Mouse (Mus musculus): ENCODE measurements around the gene Amh. TPM values are rescaled to one million over a fixed set of nuclear protein-coding genes. Genes with fewer than 3 reads are reported as not detected.

Gene Amh
- total RNA-seq, 2 experiments from 2014 or later = 0.41 to 0.45 TPM

DNA sequence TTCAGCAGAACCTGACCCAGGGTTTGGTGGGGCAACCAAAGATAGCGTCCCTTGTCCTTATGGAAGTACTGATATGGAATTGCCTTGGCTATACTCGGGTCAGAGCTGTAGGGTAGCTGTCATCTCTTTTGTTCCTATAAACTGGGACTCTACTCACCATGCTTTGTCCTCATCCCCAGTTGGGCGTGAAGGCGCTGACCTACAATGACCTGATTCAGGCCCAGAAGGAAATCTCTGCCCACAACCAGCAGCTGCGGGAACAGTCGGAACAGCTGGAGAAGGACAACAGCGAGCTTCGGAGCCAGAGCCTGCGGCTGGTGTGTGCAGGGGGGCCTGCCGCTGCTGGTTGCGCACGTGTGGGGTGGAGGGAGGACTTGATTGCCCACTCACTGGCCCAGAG, 20.2 kb upstream of the Amh start:
- intact Hi-C loops (cut with DNase I) = no loop called here
- DNase-seq = no peak

DNA sequence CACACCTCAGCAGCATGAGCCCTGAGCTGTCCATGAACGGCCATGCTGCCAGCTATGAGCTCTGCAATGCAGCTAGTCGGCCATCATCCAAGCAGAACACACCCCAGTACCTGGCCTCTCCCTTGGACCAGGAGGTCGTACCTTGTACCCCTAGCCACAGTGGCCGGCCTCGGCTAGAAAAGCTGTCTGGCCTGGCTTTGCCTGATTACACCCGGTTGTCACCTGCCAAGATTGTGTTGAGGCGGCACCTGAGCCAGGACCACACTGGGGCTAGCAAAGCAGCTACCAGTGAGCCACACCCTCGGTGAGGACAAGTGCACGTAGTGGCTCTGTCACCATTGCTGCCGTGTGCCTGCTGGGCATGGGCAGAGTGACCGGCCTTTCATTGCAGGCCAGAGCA, 19.1 kb upstream of the Amh start:
- intact Hi-C loops (cut with DNase I) = no loop called here
- no peak for DNase-seq

DNA sequence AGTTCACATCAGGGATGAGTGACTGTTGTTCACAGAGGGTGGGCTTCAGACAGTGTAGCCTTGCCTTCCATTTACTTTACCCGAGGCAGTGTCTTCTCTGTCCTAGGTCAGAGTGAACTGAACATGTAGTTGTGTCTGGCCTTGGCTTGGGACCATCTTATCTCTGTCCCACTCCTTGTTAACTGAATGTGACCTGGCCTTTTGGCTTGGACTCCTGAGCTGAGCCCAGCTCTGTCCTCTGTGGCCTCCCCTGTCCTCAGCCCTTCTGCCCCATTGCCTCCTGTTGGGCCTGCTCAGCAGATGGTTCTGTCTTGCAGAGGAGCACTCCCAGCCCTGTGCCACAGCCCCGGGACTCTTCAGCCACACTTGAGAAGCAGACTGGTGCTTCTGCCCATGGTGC, 17.5 kb upstream of the Amh start:
- intact Hi-C loops (cut with DNase I) = no loop called here
- peak; percentile 64 to 72 for DNase-seq

DNA sequence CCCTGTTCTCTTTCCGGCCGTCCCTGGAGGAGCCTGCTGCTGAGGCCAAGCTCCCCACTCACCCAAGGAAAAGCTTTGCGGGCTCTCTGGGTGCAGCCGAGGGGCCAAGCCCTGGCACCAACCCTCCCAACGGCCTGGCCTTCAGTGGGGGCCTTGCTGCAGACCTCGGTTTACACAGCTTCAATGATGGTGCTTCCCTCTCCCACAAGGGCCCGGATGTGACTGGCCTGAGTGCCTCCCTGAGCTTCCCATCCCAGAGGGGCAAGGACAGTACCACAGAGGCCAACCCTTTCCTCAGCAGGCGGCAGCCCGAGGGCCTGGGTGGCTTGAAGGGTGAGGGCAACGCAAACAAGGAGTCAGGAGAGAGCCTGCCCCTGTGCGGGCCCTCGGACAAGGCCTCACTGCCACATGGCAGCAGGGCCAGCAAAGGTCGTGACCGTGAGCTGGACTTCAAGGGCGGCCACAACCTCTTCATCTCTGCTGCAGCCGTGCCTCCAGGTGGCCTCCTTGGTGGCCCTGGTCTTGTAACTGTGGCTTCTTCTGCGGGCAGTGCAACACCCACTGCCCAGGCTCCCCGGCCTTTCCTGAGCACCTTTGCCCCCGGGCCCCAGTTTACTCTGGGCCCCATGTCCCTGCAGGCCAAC, 14.2 kb upstream of the Amh start:
- intact Hi-C loops (cut with DNase I) = no loop called here
- no peak for DNase-seq

DNA sequence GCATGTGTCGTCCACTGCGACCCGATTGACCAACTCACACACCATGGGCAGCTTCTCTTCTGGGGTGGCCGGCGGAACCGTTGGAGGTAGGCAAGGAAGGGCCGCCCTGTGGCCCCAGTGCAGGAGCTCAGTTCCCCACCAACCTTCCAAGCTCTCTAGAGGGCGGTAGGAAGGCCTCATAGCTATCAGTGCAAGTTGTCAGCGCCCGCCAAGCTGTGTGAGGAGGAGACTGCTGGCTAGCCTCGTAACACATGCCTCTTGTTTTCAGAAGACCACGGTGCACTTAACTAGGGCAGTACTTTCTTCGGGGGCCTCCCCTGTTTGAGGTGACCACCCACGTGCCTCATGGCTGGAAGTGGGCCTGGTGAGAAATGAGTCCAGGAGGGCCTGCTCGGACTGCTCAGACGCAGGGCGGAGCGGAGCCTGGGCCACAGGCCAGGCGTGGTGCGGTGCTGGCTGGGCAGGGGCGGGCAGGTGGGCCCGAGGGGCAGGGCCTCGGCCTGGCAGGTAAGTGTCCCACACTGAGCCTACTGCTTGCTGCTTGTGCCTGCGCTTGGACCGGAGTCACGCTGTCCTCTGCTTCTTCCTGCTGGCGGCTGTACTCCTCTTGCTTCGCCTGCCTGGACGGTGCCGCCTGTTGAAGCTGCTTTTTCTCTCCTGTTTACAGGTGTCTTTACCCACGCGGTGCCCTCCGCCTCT, 13.4 kb upstream of the Amh start:
- peak in 1 of 2 experiments; percentile 55 for DNase-seq
- intact Hi-C loops (cut with DNase I) = no loop called here

DNA sequence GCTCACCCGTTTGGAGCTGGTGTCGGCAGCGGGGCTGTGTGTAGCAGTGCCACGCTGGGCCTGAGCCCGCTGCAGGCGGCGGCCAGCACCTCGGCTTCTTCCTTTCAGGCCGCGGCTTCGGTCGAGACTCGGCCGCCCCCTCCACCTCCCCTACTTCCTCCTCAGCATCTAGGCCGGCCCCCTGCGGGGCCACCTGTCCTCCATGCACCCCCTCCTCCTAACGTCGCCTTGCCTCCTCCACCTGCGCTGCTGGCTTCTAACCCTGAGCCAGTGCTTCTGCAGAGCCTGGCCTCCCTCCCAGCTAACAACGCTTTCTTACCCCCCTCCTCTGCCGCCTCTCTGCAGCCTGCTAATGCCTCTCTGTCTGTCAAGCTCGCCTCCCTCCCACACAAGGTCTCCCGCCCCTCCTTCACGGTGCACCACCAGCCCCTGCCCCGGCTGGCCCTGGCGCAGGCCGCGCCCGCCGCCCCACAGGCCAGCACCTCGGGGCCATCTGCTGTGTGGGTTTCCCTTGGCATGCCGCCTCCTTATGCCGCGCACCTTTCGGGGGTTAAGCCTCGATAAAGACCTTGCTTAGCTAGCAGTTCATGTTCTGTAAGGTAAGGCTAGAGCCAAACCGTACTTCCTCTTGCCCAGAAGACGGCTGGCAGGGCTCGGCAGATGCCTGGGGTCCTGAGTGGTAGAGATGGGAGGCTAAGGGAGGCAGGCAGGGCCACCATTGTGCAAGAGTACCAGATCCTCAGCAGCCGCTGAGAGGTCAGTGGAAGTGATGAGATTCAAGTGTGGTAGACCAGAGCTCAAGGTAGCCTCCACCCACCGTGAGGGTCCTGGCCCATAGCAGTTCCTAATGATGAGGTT, 12.6 kb upstream of the Amh start:
- no peak for DNase-seq
- intact Hi-C loops (cut with DNase I) = no loop called here

DNA sequence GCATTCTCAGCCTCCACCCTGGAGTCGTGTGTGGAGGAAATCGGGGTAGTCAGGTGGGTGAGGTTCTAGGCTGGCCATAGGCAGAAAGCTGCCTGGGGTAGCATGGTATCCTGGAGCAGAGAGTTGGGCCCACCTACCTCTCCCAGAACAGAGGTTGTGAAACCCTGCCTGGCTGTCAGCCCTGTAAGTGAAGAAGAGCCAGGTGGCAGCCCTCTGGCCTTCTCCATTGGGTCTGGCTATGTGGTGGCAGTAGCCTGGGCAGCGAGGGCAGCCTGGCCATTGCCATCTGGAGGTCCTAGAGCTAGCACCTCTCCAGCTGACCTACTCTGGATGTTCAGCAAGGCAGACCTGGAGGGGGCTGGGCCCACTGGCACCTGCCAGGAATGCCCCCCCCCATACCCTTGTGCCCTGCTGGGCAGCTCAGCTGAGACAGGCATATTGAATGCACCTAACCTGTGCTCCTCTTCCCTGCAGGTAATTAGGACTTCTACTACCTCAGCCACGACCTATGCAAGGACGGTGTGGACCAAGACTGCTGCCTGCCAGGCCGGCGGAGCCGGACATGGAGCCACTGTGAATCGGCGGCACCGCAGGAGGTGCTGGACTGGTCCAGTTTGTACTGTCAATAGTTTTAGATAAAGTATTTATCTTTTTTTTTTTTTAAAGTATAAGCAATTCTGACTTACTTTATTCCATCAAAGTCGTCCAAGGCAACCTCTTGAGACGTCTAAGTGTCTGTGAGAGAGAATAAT, 11.8 kb upstream of the Amh start:
- intact Hi-C loops (cut with DNase I) = no loop called here
- no peak for DNase-seq

DNA sequence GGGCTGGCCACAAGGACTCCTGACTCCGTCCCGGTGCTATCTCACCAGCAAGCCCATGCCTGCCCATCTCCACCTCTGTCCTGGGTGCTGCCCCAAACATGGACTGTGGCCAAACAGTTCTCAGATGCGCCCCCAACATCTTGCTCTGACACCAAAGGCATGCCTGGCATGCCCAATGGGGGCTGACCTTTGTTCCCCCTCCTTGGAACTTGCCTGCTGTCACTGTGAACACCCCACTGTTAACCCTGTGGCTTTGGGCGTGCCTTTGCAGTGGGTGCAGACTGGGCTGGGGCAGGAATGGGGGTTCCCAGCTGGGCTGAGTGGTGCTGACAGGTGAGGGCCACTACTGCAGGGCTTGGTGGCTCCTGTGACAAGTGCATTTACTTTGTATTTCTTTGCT, 11.2 kb upstream of the Amh start:
- no peak for DNase-seq
- intact Hi-C loops (cut with DNase I) = no loop called here

DNA sequence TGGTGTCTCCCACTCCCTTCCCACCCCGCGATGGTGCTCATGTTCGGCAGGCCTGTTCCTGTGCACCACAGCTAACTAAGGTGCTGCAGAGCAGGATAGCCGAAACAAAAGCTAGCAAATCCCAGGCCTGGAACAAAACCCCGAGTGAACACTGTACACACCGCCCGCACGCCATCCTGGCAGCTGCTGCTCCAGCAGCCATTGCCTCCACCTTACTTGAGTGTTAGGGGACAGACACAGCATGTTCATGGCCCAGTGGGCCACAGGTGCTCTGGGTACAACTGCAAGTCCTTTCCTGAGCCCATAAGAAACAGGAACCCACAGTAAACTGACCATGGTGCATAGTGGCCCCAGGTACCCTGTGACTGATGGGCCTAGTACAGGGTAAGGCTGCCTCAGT, 10.3 kb upstream of the Amh start:
- no peak for DNase-seq
- intact Hi-C loops (cut with DNase I) = loop anchor here (5.0 kb wide), 1 partner anchor 383 kb away; the partner anchor contains the start of gene Eef2

DNA sequence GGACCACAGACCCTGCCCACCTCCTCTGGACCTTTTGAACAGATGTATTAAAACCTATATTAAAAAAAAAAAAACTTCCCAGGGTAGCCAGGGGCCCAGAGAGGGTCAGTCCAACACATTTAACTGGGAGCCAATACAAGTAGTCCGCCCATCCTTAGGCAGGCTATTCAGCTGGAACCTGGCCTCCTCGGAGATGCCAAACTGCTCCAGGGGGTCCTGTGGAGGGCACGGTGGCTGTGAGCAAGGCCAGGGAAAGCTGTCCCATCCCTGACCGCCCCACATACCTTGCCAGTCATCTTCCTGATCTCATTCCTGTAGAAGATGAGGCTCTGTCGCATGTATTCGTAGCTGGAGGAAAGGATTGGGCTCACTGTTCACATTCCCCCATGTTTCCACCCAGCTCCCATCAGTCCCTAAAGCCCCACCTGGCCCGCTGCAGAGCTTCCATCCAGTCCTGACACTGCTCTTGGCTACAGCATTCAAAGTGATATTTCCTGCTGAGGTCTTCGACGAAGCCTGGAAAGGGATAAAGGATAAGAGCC, 8.7 kb upstream of the Amh start:
- intact Hi-C loops (cut with DNase I) = loop anchor here (5.0 kb wide), 1 partner anchor 381 kb away; the partner anchor contains the start of gene Eef2
- DNase-seq = no peak

DNA sequence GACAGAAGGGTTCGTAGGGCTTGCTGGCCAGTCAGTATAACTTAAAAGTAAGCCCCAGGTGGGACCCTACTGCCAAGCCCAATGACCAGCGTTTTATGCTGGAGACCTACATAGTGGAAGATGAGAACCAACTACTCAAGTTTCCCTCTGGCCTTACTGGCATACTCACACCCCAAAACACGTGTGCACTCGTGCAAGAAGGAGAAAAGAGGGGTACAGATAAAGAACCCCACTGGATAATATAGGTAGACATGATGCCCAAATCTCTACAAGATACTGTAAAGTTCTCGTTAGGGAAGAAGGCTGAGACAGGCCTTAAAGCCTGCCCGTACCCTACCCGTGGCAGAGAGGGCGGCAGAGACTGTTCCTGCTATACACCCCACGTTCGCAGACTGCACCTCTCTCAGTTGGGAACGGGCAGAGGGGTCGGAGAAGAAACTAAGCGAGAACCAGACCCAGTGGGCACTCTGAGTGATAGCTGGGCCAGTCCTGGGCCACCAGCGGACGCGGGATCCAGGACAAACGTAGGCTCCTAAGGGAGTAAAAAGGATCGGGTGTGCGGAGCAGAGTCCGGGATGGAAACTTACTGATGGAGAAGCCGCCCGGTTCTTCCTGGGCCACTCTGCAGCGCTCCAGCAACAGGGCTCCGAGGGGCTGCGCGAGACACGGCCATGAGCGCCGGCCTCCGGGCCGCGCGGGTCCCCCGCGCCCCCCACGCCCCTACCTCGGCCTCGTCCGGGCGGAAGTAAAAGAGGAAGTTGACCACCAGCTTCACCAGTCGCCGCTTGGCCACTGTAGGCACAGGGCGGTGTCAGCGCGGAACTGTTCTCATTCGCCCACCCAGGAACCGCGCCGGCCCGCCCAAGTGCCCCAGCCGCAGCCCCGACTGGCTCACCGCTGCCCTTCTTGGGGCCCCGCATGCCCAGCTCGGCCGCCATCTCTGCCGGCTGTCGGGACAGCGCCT, 7.6 kb upstream of the Amh start:
- no peak for DNase-seq

DNA sequence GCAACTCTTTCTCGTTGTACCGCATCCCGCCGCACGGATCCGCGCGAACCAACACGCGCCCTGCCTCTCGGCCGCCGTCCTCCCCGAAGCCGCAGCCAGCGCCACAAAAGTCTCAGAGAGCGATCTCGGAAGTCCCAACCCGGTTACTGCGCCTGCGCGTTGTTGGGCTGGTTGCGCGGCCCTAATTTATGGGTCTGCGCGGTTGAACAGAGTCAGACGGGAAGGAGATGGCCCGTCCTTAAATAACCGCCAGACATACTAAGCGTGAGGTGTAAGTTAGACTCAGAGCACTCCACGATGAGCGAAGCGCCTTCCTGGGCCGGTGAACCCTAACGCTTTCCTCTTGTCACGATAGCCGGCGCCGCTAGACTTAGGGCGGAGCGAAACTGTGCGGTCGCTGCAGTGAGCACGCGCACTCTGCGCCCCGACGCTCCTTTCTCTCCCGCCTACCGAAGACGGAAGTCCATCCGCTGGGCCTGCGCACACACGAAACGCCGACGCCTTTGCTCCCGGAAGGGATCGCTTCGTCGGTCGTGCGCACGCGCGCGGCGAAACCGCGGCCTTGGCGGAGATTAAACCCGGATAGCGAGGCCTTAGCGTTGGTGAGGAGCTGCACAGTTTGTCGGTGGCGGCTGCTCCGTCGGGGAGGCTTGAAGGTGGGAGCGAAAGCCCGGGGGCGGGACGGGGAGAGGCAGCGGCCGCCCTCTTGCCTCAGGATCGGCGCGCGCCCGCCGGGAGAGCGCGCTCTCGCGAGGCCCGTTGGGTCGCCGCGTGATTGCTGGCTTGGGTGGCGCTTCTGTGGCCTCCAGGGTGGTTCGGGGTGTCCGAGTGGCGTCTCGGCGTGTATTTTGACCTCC, 6.7 kb upstream of the Amh start, which contains the start of the genes Sf3a2 and Plekhj1:
TSS of gene Sf3a2 (plus strand) at position 49 of the 857 bp plus-strand sequence.
TSS of gene Plekhj1 (minus strand) at position 477 of the 857 bp plus-strand sequence.
- intact Hi-C loops (cut with DNase I) = loop anchor here (5.0 kb wide), 1 partner anchor 379 kb away; the partner anchor contains the start of gene Eef2
- DNase-seq = peak; percentile 96 to 97

More for the DNA sequence above, 7.6 kb upstream of the Amh start:
- intact Hi-C loops (cut with DNase I) = loop anchor here (5.0 kb wide), 1 partner anchor 380 kb away; the partner anchor contains the start of gene Eef2

DNA sequence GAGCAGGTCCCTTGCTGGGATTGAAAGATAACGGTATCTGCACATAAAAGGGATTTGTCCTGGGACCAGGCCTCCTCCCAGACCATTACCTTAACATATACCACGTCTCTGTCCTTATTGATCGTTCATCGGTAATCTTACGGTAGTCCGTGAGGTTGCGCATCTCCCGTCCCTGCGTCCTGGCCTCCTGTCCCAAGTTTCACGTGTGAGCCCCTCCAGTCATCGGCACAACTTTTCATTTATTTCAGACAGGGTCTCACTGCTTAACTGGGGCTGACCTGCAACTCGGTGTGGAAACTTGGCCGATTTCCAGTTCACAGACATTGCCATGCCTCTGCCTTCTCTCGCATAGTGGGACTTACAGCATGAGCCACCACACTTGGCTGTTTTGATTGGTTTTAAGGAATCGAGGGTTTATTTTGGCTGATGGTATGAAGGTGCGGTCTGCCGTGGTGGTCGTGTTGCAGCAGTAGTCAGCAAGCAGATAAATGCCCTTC, 5.9 kb upstream of the Amh start:
- intact Hi-C loops (cut with DNase I) = loop anchor here (5.0 kb wide), 1 partner anchor 378 kb away; the partner anchor contains the start of gene Eef2
- no peak for DNase-seq

DNA sequence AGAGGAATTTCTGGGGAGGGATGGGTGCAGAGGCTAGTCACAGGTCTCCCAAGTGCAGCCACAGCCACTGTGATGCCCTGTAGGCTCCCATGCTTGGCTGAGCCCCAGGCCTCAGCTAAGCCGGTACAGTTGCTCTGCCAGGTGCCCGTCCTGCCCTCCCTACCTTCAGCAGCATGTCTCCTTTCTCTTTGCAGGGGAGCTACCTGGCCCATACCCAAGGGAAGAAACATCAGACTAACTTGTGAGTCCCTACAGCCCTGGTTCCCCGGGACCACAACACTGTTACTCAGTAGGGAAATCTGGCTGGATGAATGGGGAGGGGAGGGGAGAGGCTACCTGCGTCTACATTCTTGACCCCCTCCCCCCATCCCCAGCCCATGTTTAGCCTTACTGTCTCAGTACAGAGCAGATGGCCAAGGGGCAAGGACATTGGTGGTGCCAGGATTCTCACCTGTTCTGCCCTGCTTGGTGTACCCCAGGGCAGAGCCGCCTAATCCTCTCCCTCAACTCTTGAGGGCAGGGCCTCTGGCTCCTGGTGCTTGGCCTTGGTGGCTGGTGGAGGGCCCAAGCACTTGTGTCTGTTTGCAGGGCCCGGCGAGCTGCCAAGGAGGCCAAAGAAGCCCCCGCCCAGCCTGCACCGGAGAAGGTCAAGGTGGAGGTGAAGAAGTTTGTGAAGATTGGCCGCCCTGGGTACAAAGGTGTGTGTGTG, 2.7 kb upstream of the Amh start:
- DNase-seq = no peak
- intact Hi-C loops (cut with DNase I) = no loop called here

DNA sequence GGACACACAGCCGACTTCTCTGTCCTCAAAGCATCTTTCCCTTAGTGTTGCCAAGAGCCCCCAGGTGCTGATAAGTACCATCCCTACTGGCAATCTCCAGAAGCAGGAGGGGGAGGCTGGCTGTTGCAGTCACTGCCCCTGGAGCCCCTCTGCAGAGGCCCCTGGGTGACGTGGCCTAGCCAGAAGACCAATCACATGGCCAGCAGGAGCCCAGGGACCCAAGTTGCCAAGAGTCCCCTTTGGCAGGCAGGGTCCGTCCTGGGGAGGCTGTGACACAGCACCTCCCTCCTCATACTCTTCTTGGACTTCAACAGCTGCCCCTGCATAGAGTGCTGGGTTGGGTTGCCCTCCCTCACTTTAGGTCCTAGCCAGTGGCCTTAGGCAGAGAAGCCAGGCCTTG, 2.0 kb upstream of the Amh start:
- intact Hi-C loops (cut with DNase I) = no loop called here
- DNase-seq = no peak

DNA sequence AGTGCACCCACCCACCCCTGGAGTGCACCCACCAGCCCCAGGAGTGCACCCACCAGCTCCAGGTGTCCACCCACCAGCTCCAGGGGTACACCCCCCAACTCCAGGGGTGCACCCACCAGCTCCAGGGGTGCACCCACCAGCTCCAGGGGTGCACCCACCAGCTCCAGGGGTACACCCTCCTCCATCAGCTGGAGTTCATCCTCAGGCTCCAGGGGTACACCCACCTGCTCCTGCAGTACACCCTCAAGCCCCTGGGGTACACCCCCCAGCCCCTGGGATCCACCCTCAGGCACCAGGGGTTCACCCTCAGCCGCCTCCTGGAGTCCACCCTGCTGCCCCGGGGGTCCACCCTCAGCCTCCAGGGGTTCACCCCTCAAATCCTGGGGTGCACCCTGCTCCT, 703 bp upstream of the Amh start:
- intact Hi-C loops (cut with DNase I) = no loop called here
- no peak for DNase-seq

DNA sequence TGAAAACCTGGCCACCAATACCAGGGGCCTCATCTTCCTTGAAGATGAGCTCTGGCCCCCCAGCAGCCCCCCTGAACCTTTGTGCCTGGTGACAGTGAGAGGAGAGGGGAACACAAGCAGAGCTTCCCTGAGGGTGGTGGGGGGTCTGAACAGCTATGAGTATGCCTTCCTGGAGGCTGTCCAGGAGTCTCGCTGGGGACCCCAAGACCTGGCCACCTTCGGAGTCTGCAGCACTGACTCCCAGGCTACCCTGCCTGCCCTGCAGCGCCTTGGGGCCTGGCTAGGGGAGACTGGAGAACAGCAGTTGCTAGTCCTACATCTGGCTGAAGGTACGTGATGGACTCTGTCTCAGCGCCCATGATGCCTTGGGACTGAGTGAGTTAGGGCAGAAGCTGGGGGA, 279 bp downstream of the Amh start:
- DNase-seq = no peak
- intact Hi-C loops (cut with DNase I) = loop anchor here (5.0 kb wide), 3 partner anchors 58 to 192 kb away; no protein-coding TSS in a partner anchor

All from heart, postnatal 10 days (tissue).